Mouse (Mus musculus): ENCODE measurements around the gene Olfr1425.
"Not testable (repeated sequence)": the region's sequence is repeated elsewhere in the genome, so short reads cannot be mapped to it uniquely, and the experiment has no call there.

Gene Olfr1425

DNA sequence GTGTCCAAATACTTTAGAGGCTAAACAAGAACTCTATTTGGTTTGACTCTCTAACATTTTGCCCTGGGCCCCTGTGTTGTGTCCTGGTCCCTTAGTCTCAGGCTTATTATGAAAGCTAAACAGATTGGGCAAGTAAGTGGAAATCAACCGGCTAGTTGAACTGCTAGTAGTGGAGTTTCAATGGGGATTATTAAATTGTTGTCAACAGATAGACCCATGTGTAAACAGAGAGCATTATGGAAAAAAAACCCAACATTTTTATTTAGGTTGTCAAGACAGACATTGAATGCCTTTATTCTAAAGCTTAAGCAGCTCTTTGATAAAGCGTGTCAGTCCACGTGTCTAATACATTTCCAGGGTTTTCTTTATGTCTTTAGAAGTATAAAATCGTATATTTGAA, at the start of gene Olfr1425:
TSS of gene Olfr1425 (minus strand) at position 101 of the 400 bp plus-strand sequence.
- not testable (repeated sequence) for DNase-seq (ENCODE audit: low spot score in 2 of 2)

DNA sequence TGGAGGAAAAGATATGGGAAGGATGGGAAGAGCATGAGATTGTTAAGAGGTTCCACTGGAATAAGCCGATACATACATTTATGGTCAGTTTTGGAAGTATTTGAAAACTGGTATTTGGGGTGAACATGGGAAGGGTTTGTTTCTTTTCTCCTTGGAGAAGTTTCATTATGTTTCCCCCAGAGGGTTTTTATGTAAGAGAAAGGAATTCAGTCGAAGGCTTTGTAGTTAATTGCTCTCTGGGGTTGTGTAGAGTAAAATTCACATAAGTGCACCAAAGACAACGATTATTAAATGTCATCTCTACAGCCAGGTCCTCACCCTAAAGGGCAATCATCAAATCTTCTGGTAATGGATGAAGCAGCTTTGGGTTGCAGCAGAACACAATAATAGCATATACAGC, 45.6 kb upstream of the Olfr1425 start, which contains the start of gene Olfr76:
TSS of gene Olfr76 (minus strand) at position 101 of the 400 bp plus-strand sequence.
- no peak for DNase-seq (ENCODE audit: low spot score in 2 of 2)

DNA sequence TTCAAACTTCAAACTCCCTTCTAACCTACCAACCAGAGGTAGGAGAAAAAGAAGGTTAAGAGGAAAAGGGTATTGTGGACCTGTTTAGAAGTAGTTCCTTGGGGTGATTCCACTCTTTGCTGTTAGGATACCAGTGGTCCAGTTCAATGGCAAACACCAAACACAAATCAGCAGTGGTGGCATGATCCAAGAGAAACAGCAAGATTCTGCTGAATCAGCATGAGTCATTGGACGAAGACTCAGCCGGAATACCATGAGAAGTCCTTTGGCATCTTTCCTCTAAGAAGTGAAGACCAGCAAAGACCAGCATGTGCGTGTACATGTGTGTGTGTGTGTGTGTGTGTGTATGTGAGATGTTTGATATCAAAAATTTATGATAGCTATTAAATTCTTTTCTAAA, 38.9 kb upstream of the Olfr1425 start:
- DNase-seq (ENCODE audit: low spot score in 2 of 2), result no peak

DNA sequence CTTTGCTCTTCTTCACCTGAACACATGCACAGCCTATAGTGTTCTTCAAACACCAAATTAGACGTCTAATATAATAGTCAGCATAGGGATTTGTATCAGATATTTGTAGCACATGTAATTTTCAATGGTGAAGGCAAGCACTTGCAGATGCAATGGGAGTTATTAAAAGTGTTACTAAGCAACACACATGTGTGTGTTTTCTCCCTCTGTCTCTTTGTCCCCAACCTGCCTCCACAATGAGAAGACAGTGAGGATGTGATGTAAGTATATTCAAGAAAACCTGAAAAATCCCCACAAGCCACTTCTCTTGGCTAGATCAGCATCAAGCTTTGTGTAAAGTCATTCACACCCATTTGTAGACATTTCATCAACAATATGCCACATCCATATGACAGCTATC, 38.3 kb upstream of the Olfr1425 start, which contains the start of gene Olfr1428:
TSS of gene Olfr1428 (minus strand) at position 101 of the 400 bp plus-strand sequence.
- DNase-seq (ENCODE audit: low spot score in 2 of 2), result no peak

DNA sequence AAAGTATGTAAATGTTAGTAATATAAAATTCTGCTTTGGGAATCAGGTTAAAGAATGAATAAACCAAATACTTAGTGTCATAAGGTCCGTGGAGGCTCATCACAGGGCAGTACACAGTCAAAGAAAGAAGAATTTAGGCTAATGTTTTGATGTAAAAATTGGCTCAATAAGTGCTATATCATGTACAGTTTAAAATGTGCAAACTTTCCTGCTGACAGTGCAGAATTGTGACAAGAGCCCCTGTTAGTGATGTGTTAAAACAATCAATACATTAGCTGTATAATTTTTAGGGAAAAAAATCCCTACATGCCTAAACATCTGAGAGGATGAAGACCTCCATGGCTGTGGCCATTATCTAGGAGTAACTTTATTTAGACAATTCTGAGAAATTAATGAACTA, 36.3 kb upstream of the Olfr1425 start:
- DNase-seq (ENCODE audit: low spot score in 2 of 2), result no peak

DNA sequence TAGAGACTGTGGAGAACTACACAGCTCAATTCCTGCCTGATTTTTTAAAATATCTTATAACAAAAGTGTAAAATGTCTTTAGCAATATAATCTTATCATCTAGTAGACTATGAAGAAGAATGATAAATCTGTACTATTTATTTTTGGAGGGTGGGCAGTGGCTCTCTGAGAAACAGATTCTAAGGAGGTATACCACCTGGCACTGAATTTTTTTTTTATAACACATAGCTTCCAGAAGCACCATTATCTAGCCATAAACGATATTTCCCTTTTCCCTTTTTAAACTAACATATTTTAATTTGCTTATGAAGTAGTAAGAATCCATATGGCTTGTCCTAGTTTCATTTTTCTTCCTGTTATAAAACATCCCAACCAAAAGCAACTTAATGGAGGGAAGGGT, 27.0 kb upstream of the Olfr1425 start:
- DNase-seq (ENCODE audit: low spot score in 2 of 2), result no peak

DNA sequence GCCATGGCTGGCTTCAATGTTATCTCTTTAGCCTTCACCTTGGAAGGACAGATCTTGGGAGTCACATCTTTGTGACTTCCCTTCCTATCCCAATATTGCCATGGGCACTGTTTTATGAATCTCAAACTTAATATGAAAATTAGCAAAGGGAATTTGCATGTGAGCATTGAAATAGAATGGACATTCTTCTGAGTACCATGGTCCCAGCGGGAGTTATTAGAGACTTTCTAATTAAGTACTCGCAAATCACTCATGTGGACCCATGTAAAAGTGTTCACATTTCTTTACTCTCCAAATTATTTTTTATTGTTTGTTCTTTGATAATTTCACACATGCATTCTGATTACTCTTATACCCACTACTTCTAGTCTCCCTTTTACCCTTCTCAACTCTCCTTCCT, 25.7 kb upstream of the Olfr1425 start, which contains the start of gene Olfr1427:
TSS of gene Olfr1427 (minus strand) at position 101 of the 400 bp plus-strand sequence.
- no peak for DNase-seq (ENCODE audit: low spot score in 2 of 2)

DNA sequence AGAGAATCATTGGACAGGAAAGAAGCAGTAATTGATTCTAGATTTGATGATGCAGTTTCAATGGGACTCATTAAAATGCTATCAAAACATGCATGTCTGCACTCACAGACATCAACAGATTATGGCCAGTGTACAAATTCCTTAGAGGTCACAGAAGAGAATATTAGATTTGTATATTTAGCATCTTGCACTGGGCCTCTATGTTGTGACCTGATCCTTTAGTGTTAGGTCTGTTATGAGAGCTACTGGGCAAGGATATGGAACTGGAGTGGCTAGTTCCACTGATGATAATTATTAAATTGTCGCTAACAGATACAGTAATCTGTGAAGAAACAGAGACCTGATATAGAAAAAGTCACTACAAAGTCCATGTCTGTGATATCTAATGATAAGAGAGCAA, 14.4 kb upstream of the Olfr1425 start, which contains the start of gene Olfr1426:
TSS of gene Olfr1426 (minus strand) at position 101 of the 400 bp plus-strand sequence.
- no peak for DNase-seq (ENCODE audit: low spot score in 2 of 2)

DNA sequence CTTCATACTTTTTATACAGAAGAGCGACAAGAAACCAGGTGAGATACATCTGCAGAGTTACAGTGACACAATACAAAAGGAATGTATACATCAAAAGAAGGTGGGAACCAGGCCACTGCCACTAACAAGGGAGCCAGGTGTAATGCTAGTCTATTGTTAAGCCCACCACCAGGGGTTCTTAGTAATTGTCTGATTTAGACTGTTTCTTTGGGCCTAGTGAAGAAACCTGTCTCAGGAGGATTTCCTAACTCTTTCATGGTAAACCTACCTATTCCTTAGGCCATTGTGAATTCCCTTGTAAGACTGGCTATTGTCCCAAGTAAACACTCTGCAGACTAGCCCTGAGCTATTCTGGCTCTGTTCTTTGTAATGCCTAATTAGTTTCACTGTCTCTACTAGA, 8.0 kb downstream of the Olfr1425 start:
- not testable (repeated sequence) for DNase-seq (ENCODE audit: low spot score in 2 of 2)

DNA sequence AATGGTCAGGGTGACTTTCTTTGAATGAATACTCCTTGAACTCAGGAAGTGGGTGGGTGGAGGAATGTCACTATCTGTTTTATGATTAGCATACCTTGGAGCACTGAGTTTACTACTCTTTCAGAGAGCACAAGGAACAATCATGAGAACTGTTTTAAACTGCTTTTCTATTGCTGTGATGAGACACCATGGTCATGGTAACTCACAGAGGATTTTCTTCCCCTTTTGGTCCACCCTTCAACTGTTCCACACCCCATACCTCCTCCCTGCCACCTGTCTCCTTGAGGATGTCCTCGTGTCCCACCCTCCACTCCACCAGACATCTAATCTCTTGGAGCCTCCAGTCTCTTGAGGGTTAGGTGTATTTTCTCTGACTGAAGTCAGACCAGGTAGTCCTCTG, 9.7 kb downstream of the Olfr1425 start:
- DNase-seq (ENCODE audit: low spot score in 2 of 2), result not testable (repeated sequence)

DNA sequence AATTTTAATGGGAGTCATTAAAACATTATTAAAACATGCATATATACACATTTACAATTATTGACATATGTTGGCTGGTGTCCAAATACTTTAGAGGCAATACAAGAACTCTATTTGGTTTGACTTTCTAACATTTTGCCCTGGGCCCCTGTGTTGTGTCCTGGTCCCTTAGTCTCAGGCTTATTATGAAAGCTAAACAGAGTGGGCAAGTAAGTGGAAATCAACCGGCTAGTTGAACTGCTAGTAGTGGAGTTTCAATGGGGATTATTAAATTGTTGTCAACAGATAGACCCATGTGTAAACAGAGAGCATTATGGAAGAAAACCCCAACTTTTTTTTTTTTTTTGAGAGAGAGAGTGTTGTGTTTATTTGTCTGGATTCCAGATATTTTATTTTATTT, 14.9 kb downstream of the Olfr1425 start, which contains the start of gene Olfr1424:
TSS of gene Olfr1424 (minus strand) at position 101 of the 400 bp plus-strand sequence.
- DNase-seq (ENCODE audit: low spot score in 2 of 2), result not testable (repeated sequence)

DNA sequence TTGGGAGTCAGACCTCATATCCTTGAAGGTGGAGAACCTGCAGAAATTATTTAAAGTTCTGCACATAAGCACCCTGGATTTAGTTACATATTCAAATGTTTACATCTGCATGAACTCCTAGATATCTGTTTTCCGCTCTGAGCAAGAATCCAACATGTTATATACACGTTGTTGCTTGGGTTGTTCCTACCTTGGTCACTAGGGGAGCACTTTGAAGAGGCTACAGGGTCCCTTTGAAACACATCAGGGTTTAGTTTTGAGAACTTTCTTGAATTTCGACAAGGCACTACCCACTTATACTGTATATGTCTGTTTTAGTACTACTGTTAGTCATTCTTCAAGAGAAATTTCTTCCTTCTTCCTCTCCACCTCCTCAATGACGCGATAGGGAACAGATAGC, 34.4 kb downstream of the Olfr1425 start:
- DNase-seq (ENCODE audit: low spot score in 2 of 2), result no peak

DNA sequence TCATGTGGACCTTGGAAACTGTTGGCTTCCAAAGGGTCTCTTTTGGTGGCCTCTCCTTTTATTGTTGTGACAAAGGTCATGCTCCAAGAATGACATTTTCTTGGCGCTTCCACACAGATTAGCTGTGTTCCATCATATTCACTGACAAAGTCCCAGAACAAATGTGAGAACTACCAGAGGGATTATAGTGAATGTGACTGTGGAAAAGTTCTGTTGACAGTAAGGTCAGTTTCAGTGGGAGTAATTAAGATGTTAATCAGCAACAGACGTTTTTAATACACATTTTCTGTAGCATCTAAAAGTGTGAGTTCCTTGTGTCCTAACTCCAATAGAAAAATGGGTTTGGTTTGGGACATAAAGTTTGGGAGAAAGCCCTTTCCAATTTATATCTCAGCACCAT, 36.3 kb downstream of the Olfr1425 start, which contains the start of gene Olfr1423:
TSS of gene Olfr1423 (minus strand) at position 101 of the 400 bp plus-strand sequence.
- DNase-seq (ENCODE audit: low spot score in 2 of 2), result no peak

DNA sequence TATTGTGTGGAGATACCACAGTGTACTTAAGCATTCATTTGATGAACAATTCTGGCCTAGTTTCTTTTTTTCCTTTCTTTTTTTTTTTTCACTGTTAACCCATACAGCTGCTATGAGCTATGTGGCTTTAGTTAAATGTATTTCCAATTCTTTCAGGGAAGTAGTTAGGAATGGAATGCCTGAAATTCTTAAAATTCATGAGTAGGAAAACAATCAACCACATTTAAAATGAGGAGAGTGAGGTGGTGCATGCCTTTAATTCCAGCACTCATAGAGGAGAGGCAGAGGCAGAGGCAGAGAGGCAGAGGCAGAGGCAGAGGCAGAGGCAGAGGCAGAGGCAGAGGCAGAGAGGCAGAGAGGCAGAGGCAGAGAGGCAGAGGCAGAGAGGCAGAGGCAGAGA, 39.8 kb downstream of the Olfr1425 start:
- DNase-seq (ENCODE audit: low spot score in 2 of 2), result no peak

DNA sequence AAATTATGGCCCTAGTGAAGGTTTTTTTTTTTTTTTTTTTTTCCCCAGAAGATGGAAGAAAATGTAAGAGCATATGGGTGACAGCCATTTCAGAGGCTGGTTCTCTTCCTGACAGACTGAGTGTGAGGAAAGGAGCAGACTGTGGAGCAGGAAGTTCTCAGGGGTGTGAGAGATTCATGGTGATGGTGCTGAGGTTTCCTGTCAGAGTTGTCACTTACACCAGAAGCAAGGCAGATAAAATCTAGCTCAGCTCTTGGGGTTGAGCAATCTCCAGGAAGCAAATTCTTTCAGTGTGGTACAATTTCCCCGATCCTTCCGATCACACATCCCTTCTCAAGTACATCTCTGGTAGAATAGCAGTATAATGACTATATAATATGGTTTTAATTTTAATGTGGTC, 50.9 kb downstream of the Olfr1425 start:
- DNase-seq (ENCODE audit: low spot score in 2 of 2), result peak in 1 of 2 experiments; percentile 10

DNA sequence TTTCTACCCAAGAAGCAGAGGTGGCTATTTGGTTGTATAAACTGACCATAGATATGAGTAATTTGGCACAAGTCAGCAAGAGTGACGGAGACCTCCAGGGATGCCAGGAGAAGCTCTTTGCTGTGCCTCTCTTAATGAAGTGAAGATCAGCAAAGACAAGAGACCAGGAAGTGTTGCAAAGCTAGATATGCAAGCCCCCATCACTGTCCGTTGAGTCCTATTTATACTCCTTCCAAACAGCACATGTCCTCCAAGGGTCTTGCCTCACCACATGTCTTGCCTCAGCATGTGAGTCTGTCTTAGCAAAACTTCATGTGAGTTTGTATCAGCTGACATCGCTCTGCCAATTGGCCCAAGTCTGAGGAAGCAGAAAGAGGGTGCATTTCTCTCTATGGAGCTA, 52.2 kb downstream of the Olfr1425 start:
- no peak for DNase-seq (ENCODE audit: low spot score in 2 of 2)

DNA sequence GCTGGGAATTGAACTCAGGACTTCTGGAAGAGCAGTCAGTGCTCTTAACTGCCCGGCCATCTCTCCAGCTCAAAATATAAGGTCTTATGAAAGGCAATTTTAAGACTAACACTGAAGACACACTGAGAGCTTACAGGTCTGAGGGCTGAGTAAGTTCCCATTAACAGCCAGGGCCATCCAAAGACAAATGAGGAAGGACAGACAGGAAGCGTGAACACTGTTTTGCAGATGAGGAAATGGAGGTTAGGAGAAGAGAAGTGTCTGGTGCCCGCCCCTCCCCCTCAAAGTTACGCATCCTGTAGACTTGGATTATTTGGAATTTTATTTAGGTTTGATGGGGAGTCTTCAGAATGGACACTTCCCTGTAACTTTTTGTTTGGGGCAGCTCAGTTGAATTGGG, 53.4 kb downstream of the Olfr1425 start:
- no peak for DNase-seq (ENCODE audit: low spot score in 2 of 2)

Data from right cerebral cortex, adult 2 months (tissue).